Mouse (Mus musculus) liver, embryonic 16.5 days (tissue): ENCODE data around the gene Zbtb9. TPM values are rescaled to one million over a fixed set of nuclear protein-coding genes. Genes with fewer than 3 reads are reported as not detected.
"Not testable (repeated sequence)": the region's sequence is repeated elsewhere in the genome, so short reads cannot be mapped to it uniquely, and the experiment has no call there.

Source experiments
- ATAC-seq: fragments of 200-750 bp; cut with Nextera tagmentation; 2 replicates; pipeline ENCODE4 v1.8.0; 2017; ENCODE audit warnings: low read depth, mild to moderate bottlenecking, moderate number of reproducible peaks, moderate library complexity
- H3K27ac ChIP-seq: fragments of 300-500 bp; sonication (generic); 2 replicates; pipeline ENCODE4 v1.5.1; 2014; ENCODE audit warnings: mild to moderate bottlenecking, low read length
- H3K27me3 ChIP-seq: fragments of 300-500 bp; sonication (generic); 2 replicates; pipeline ENCODE4 v1.6.1; 2014; ENCODE audit warnings: low read depth, low read length, mixed read lengths; ENCODE audit not compliant: control insufficient read depth, insufficient read depth
- H3K36me3 ChIP-seq: fragments of 300-500 bp; sonication (generic); 2 replicates; pipeline ENCODE4 v1.6.1; 2014; ENCODE audit warnings: mild to moderate bottlenecking; ENCODE audit not compliant: control insufficient read depth, insufficient read depth
- H3K4me1 ChIP-seq: fragments of 300-500 bp; sonication (generic); 2 replicates; pipeline ENCODE4 v1.6.1; 2014; ENCODE audit warnings: low read depth, low read length, mixed read lengths; ENCODE audit not compliant: control insufficient read depth
- H3K4me2 ChIP-seq: fragments of 300-500 bp; sonication (generic); 2 replicates; pipeline ENCODE4 v1.6.1; 2014; ENCODE audit warnings: low read depth, low read length, mixed read lengths
- H3K4me3 ChIP-seq: fragments of 300-500 bp; sonication (generic); 2 replicates; pipeline ENCODE4 v1.5.1; 2014; ENCODE audit warnings: low read depth, mild to moderate bottlenecking, low read length
- H3K9ac ChIP-seq: fragments of 300-500 bp; sonication (generic); 2 replicates; pipeline ENCODE4 v1.6.1; 2014; ENCODE audit warnings: low read depth, low read length
- H3K9me3 ChIP-seq: fragments of 300-500 bp; sonication (generic); replicated peaks from 2 replicates; pipeline ENCODE4 v1.6.1; 2016; ENCODE audit warnings: low read length; ENCODE audit not compliant: control insufficient read depth
- WGBS: fragments of 180-500 bp; shearing (Covaris S2); extraction: QIAGEN DNeasy Blood & Tissue Kit; methylation state at CpG from one replicate; pipeline ENCODE4 v1.1.7; 2014; ENCODE audit not compliant: insufficient replicate concordance; 5-methylcytosine and 5-hydroxymethylcytosine counted together
- polyA plus RNA-seq: library from polyadenylated mRNA; unstranded; fragments of >200 nt; fragmentation: Nextera tagmentation; extraction: Ambion mirVana; gene quantifications from 2 replicates; pipeline ENCODE4 v1.2.1, GENCODE M21; 2015

The Zbtb9 gene
- polyA plus RNA-seq, 1 experiment from 2014 or later: 5.0 TPM

DNA sequence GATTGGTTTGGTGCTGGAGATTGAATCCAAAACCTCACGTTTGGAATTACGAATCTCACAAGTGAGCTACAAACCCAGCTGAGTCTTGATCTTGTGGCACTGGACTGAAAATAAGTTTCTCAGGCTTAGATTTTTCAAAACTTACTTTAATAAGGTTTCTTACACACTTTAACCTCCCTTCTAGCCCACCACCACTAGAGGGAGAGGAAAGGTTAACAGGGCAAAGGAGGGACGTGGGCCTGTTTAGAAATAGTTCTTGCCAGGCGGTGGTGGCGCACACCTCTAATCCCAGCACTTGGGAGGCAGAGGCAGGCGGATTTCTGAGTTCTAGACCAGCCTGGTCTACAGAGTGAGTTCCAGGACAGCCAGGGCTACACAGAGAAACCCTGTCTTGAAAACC, 4.4 kb downstream of the Zbtb9 start:
- not testable (repeated sequence) for ATAC-seq, H3K9ac ChIP-seq, H3K4me2 ChIP-seq, H3K27me3 ChIP-seq, H3K27ac ChIP-seq, H3K9me3 ChIP-seq, H3K4me3 ChIP-seq
- peaks cover 10% of the 10 kb centered on the region for H3K36me3 ChIP-seq
- 75% methylated on average over 6 of the region's 6 CpGs for WGBS
- H3K4me1 ChIP-seq: peaks cover 20% of the 10 kb centered on the region

DNA sequence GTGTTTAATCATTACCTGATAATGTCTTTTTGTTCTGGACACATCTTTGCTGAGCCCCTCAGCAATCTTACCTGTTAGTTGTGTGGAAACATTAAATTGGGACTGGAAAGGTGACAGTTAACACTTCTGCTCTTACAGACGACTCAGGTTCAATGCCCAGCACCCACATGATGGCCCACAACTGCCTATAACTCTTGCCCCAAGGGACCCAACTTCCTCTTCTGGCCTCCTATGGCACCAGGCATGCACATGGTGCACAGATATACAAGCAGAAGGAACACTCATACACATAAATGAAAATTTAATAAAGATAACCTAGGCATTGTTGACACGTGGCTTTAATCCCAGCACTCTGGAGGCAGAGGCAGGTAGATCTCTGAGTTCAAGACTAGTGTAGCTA, 6.5 kb downstream of the Zbtb9 start:
- H3K9ac ChIP-seq: no peak overlapping the region
- H3K27me3 ChIP-seq: no peaks in the 10 kb centered on the region
- H3K27ac ChIP-seq: no peak overlapping the region
- H3K9me3 ChIP-seq: no peaks in the 10 kb centered on the region
- H3K4me1 ChIP-seq: peaks cover 10% of the 10 kb centered on the region
- ATAC-seq: no peak
- no peak overlapping the region for H3K4me2 ChIP-seq
- 45% methylated on average over 2 of the region's 2 CpGs for WGBS
- peaks cover 10% of the 10 kb centered on the region for H3K36me3 ChIP-seq
- H3K4me3 ChIP-seq: no peak overlapping the region

DNA sequence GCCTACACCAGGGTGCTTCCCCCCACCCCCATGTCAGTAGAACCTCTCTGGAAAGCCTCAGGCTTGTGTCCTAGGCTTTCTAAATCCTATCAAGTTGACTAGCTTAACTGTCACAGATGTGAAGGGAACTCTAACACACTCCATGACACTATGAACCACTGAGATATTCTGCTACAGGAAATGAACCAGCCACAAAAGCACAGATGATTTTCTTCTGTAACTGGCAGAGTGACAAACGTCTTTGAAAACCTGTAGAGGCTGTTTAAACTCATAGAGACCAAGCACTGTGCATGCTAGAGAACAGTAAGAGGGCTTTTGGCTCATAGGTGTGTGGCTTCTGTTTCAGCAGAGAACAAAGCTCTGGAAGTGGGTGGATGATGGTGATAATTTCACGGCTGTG, 8.1 kb downstream of the Zbtb9 start:
- Histone ChIP-seq H3K27ac (no peak overlapping the region), H3K36me3 (peaks cover 7% of the 10 kb centered on the region), H3K27me3 (no peaks in the 10 kb centered on the region), H3K9ac (no peak overlapping the region), H3K9me3 (no peaks in the 10 kb centered on the region), H3K4me1 (no peaks in the 10 kb centered on the region), H3K4me3 (no peak overlapping the region), H3K4me2 (no peak overlapping the region)
- 14% methylated on average over 2 of the region's 2 CpGs for WGBS
- no peak for ATAC-seq

DNA sequence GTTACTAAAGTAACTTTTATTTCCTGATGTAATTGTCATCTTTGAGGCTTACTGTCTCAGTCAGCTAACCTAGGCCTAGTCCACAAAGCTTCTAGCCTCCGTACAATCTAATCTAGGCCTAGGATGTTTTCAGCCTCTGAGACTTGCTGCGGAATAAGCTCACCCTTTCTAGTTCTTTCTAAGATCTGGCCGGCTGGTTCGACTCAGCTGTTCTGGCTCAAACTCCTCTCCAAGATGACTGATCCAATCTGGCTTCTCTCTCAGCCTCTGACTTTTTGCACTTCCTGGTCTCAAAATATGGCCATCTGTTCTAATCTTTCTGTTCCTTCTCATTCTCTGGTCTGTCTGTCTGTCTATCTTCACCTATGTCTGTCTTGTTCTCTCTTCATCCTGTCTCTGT, 10.4 kb downstream of the Zbtb9 start:
- WGBS: 81% methylated on average over 4 of the region's 4 CpGs
- Histone ChIP-seq H3K4me1 (no peaks in the 10 kb centered on the region), H3K4me3 (no peak overlapping the region), H3K4me2 (no peak overlapping the region), H3K9ac (no peak overlapping the region), H3K27ac (no peak overlapping the region), H3K9me3 (no peaks in the 10 kb centered on the region), H3K36me3 (no peaks in the 10 kb centered on the region), H3K27me3 (no peaks in the 10 kb centered on the region)
- no peak for ATAC-seq

DNA sequence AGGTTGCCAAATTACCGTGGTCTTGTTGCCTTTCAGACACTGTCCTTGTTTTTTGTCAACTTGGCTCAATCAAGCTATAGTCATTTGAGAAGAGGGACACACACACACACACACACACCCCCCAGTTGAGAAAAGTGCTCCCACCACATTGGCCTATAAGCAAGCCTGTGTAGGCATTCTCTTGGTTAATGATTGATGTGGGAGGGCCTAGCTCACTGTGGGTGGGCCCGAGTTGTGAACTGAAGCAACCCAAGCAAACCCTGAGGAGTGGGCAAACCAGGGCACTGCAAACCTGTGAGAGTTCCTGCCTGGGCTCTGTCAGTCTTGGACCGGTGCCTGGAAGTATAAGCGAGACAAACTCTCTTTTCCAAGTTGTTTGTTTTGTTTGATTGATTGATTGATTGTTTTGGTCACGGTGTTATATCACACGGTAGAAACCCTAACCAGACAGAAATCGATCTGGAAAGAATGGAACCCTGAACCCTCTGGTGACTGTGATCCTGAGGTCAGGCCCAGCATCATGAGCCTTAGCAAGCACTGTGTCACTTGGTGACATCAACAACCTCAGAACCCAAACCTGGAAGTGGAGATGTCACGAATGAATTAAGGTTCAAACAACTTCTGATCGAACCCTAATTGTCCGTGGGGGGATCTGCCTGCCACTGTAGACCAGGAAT, 12.7 kb downstream of the Zbtb9 start:
- ATAC-seq: peak; percentile 77
- Histone ChIP-seq H3K9ac (no peak overlapping the region), H3K4me1 (no peaks in the 10 kb centered on the region), H3K4me2 (no peak overlapping the region), H3K9me3 (no peaks in the 10 kb centered on the region), H3K36me3 (no peaks in the 10 kb centered on the region), H3K27ac (no peak overlapping the region), H3K4me3 (no peak overlapping the region), H3K27me3 (no peaks in the 10 kb centered on the region)
- WGBS: 65% methylated on average over 10 of the region's 10 CpGs

DNA sequence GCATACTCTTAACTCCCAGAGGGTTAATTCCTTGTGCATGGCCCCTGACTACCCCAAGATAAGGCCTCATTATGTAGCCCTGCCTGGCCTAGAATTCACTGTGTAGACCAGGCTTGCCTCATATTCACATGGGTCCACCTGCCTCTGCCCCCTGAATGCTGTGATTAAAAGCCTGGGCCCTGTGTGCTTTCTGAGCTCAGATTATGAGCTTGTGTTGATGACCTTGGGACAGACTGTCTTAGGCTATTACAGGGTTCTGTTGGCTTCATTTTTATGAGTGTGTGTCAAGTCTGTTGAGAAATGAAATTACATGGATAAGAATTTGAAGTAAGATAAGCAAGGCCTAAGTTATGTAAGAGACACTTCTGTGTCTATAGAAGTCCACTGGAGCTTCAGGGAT, 17.6 kb downstream of the Zbtb9 start:
- Histone ChIP-seq H3K4me1 (no peaks in the 10 kb centered on the region), H3K27ac (no peak overlapping the region), H3K9ac (no peak overlapping the region), H3K36me3 (no peaks in the 10 kb centered on the region), H3K4me2 (no peak overlapping the region), H3K9me3 (no peaks in the 10 kb centered on the region), H3K27me3 (no peaks in the 10 kb centered on the region), H3K4me3 (no peak overlapping the region)
- no peak for ATAC-seq

DNA sequence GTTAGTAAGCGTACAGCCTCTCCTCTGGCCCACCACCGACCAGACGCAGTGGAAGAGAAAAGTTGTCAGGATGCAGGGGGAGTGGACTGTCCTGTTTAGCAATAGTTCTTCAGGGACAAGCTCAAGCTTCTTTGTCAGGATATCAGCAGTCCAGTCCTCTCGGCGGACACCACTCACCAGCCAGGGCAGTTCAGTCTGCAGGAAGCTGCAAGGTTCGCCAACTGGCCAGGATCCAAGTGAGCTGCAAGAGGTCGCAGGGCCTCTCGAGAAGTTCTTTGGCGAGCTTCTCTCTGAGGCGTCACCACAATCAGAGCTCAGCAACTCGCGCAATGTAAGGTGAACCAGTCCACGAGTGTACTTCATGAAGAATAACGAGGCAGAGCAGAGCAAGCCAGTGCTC, 21.4 kb downstream of the Zbtb9 start:
- H3K27me3 ChIP-seq: no peaks in the 10 kb centered on the region
- WGBS: 68% methylated on average over 14 of the region's 14 CpGs
- no peaks in the 10 kb centered on the region for H3K9me3 ChIP-seq
- H3K4me3 ChIP-seq: no peak overlapping the region
- no peaks in the 10 kb centered on the region for H3K4me1 ChIP-seq
- no peak overlapping the region for H3K27ac ChIP-seq
- H3K9ac ChIP-seq: no peak overlapping the region
- no peak overlapping the region for H3K4me2 ChIP-seq
- no peaks in the 10 kb centered on the region for H3K36me3 ChIP-seq
- ATAC-seq: no peak

DNA sequence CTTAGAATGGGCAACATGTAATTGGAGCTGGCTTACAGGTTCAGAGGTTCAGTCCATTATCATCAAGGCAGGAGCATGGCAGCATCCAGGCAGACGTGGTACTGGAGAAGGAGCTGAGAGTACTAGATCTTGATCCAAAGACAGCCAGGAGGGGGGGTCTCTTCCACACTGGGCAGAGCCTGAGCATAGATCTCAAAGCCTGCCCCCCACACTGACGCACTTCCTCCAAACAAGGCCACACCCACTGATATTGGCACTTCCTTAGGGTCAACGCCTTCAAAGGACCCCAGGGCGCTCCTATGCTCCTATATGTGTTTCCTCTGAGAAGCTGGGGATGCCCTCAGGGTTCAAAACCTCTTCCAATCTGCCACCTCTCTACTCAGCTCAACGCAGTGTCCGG, 22.0 kb downstream of the Zbtb9 start:
- H3K27ac ChIP-seq: no peak overlapping the region
- ATAC-seq: 0 out of 2 replicates have a peak, but pooled peaks have one; percentile 24

DNA sequence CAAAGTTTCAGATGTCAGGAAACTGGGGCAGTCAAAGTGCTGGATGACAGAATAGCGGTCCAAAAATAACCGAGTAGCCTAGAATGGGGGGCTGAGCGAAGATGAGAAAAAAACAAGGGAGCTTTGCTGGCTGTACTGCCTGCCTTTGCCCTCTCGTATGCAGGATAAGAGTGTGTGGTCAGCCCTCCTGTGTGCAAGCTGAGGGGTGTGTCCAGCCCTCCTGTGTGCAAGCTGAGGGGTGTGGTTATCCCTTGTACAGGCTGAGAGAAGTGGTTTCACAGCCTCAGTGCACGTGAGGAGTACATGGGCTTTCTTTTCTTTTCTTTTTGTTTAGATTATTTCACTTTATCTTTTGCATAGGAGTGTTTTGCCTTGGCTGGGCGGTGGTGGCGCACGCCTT, 22.6 kb downstream of the Zbtb9 start:
- WGBS: 46% methylated on average over 8 of the region's 8 CpGs
- Histone ChIP-seq H3K27ac (no peak overlapping the region), H3K4me3 (no peak overlapping the region), H3K4me1 (no peaks in the 10 kb centered on the region), H3K9me3 (no peaks in the 10 kb centered on the region), H3K9ac (no peak overlapping the region), H3K4me2 (no peak overlapping the region), H3K27me3 (no peaks in the 10 kb centered on the region), H3K36me3 (no peaks in the 10 kb centered on the region)
- ATAC-seq: no peak

More for the DNA sequence above, 22.0 kb downstream of the Zbtb9 start:
- no peaks in the 10 kb centered on the region for H3K9me3 ChIP-seq
- no peaks in the 10 kb centered on the region for H3K4me1 ChIP-seq
- no peaks in the 10 kb centered on the region for H3K27me3 ChIP-seq
- H3K9ac ChIP-seq: no peak overlapping the region
- no peaks in the 10 kb centered on the region for H3K36me3 ChIP-seq
- no peak overlapping the region for H3K4me2 ChIP-seq
- WGBS: 61% methylated on average over 6 of the region's 6 CpGs
- H3K4me3 ChIP-seq: no peak overlapping the region
